Mouse (Mus musculus) brain, embryonic 14.5 days (tissue): ENCODE results near the gene Baz2a. TPM values are rescaled to one million over a fixed set of nuclear protein-coding genes. Genes with fewer than 3 reads are reported as not detected.
"Not testable (repeated sequence)": the region's sequence is repeated elsewhere in the genome, so short reads cannot be mapped to it uniquely, and the experiment has no call there.

Source experiments
- DNase-seq: peaks from one replicate; pipeline ENCODE4 v3.0.0-alpha.2; 2011; ENCODE audit warnings: low read depth
- CTCF ChIP-seq: fragments of 200-500 bp; IDR thresholded peaks from 2 replicates; pipeline ENCODE4 v1.5.1; 2012; ENCODE audit warnings: inconsistent platforms, mild to moderate bottlenecking, moderate library complexity, borderline replicate concordance; ENCODE audit not compliant: insufficient read depth, insufficient read length; ENCODE audit errors: extremely low read depth
- POLR2A ChIP-seq: fragments of 200-500 bp; IDR thresholded peaks from 2 replicates; pipeline ENCODE4 v1.6.1; 2012; ENCODE audit warnings: mild to moderate bottlenecking, inconsistent platforms, borderline replicate concordance; ENCODE audit not compliant: poor library complexity, insufficient read depth, insufficient read length, severe bottlenecking; ENCODE audit errors: extremely low read depth
- polyA plus RNA-seq: library from polyadenylated mRNA; depleted of rRNA; stranded (reverse); fragments of >200 nt; gene quantifications from 2 replicates; pipeline ENCODE4 v1.2.3, GENCODE M21; 2012; rRNA removed

Baz2a gene
- polyA plus RNA-seq, 1 experiment: 33.1 TPM

DNA sequence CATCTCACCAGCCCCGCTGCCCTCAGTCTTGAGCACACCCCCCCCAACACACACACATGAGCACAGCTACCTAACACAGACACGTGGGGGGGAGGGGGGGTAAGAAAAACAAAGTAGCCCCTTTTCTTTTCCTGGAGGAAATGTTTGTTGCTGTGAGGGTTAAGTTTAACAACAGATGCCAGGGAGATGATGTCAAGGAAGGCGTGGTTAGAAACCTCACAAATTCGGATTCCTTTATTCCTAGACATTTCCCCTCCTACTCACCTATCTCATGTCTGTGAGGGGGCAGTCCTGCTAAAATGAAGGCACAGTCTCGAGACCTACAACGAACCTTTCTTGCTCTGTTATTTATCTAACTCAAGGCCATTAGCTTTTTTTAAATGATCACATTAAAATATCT is 75.7 kb downstream of the Baz2a start:
- DNase-seq: no peak
- TF ChIP-seq POLR2A: no peak
- no peak for TF ChIP-seq CTCF

DNA sequence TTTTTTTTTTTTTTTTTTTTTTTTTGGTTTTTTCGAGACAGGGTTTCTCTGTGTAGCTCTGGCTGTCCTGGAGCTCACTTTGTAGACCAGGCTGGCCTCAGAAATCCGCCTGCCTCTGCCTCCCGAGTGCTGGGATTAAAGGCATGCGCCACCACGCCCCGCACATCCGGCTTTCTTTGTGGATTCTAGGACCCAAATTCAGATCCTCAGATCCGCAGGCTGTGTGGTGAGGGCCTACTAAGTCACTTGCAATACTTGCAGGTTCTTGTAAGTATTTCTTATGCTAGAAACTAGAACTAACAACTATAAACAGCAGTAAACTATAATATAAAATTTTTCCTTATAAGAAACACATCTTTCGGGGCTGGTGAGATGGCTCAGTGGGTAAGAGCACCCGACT is 80.0 kb downstream of the Baz2a start:
- not testable (repeated sequence) for DNase-seq

DNA sequence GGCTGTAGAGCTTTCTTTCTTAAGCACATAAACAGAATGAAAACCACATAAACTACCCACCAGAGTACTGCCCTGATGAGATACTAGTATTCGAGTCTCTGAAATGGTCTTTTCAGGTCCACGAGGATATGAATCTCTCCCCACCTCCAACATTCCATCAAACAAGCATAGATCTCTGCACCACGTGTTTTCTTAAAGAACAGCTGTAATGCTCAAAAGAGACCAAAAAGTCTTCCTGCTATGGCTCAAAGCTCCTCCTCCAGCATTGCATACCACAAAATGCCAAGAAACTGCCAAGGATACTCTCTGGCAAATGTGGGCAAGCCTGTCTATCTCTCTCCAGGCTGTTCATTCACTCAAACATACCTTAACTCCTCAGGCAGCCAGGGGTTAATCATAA is 83.9 kb downstream of the Baz2a start:
- TF ChIP-seq CTCF (no peak), POLR2A (no peak)

DNA sequence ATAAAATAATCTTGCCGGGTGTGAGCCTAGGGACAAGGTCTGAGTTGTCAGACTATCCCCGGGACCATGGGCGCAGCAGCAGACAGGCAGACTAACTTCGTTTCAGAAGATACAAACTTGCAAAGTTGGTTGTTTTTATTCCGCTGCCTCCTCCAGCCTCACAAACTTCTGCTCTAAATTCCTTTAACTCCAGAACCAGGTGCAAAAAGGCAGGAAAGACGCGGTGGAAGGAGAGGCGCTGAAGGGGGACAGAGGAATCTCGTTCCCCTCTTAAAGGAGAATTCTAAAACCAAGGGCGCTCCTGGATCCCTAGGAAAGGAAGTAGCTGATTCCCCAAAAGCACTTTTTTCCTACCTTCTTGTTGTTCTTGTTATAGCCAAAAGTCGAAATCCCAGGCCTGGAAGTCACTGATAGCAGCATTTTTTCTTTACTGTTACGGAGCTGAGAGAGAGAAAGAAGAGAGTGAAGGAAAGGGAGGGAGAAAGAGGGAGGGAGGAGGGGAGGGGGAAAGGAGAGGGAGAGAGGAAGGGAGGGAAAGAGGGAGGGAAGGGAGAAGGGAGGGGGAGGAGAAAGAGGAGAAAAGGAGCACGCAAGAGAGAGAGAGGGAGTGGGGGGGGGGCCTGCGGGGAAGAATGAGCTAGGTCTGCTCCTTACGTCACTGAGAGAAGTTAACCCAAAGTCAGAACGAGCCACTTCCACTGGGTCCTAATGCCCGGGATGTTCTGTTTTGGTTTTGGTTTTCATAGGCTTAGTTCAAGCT is 84.8 kb downstream of the Baz2a start:
- DNase-seq: peak; percentile 94

More for the DNA sequence above, 83.9 kb downstream of the Baz2a start:
- DNase-seq: peak; percentile 6

DNA sequence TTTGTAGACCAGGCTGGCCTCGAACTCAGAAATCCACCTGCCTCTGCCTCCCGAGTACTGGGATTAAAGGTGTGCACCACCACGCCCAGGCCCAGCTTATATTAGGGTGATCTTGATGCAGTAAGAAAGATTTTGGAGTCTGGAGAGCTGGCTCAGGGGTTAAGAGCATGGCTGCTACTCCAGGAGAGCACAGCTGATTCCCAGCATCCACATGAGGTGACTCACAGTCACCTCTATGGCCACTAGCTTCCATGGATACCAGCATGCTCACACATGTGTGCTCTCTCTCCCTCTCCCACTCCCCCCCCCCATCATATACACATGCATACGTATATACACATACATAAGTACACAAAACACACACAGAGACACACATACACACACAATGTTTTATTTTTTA is 85.9 kb downstream of the Baz2a start:
- TF ChIP-seq POLR2A: no peak
- TF ChIP-seq CTCF: no peak
- DNase-seq: no peak

More for the DNA sequence above, 84.8 kb downstream of the Baz2a start:
- TF ChIP-seq POLR2A: no peak
- TF ChIP-seq CTCF: no peak

Other genes starting within 250 kb of the Baz2a start
- not detected in 2 replicates for gene Rdh19, start 241.6 kb upstream of the Baz2a start, polyA plus RNA-seq
- not detected in 2 replicates for gene Rdh16f2, start 225.1 kb upstream of the Baz2a start, polyA plus RNA-seq
- not detected in 2 replicates for gene Rdh7, start 202.8 kb upstream of the Baz2a start, polyA plus RNA-seq
- 0.06 TPM in 1 of 2 replicates, not detected in the other for gene Sdr9c7, start 193.1 kb upstream of the Baz2a start, polyA plus RNA-seq
- gene Hsd17b6, start 84.0 kb upstream of the Baz2a start, polyA plus RNA-seq: not detected in 2 replicates
- gene Prim1, start 76.4 kb upstream of the Baz2a start, polyA plus RNA-seq: 25.4 and 35.6 TPM in 2 replicates
- 286 and 390 TPM in 2 replicates for gene Naca, start 56.0 kb upstream of the Baz2a start, polyA plus RNA-seq
- 67.9 and 97.4 TPM in 2 replicates for gene Ptges3, start 32.6 kb upstream of the Baz2a start, polyA plus RNA-seq
- gene Atp5b, start 8.3 kb upstream of the Baz2a start, polyA plus RNA-seq: 1,616 and 2,161 TPM in 2 replicates
- gene Rbms2, start 88.7 kb downstream of the Baz2a start, polyA plus RNA-seq: 23.6 and 26.7 TPM in 2 replicates
- 2.4 and 4.4 TPM in 2 replicates for gene Gls2, start 102.9 kb downstream of the Baz2a start, polyA plus RNA-seq
- 12.6 and 15.2 TPM in 2 replicates for gene Spryd4, start 120.2 kb downstream of the Baz2a start, polyA plus RNA-seq
- 0.36 and 0.39 TPM in 2 replicates for gene Mip, start 134.3 kb downstream of the Baz2a start, polyA plus RNA-seq
- 12.9 and 14.0 TPM in 2 replicates for gene Timeless, start 140.5 kb downstream of the Baz2a start, polyA plus RNA-seq
- gene Apon, start 162.5 kb downstream of the Baz2a start, polyA plus RNA-seq: 0.20 and 0.23 TPM in 2 replicates
- not detected in 2 replicates for gene Apof, start 177.1 kb downstream of the Baz2a start, polyA plus RNA-seq
- 26.4 and 27.7 TPM in 2 replicates for gene Stat2, start 179.0 kb downstream of the Baz2a start, polyA plus RNA-seq
- gene Il23a, start 207.2 kb downstream of the Baz2a start, polyA plus RNA-seq: 0.11 and 0.20 TPM in 2 replicates
- gene Pan2, start 211.8 kb downstream of the Baz2a start, polyA plus RNA-seq: 38.4 and 47.4 TPM in 2 replicates
- gene Cnpy2, start 230.9 kb downstream of the Baz2a start, polyA plus RNA-seq: 84.5 and 86.3 TPM in 2 replicates
- 185 and 203 TPM in 2 replicates for gene Cs, start 246.2 kb downstream of the Baz2a start, polyA plus RNA-seq